Mouse (Mus musculus) CH12.LX (cell line): ENCODE measurements around the gene Gm9964. TPM values are rescaled to one million over a fixed set of nuclear protein-coding genes. Genes with fewer than 3 reads are reported as not detected.
"Not testable (repeated sequence)": the region's sequence is repeated elsewhere in the genome, so short reads cannot be mapped to it uniquely, and the experiment has no call there.

Experiments used
- DNase-seq: peaks from one replicate; pipeline ENCODE4 v3.0.0-alpha.2; 2013; ENCODE audit errors: extremely low read depth
- H3K27ac ChIP-seq: 2 replicates; pipeline ENCODE4 v1.5.1; 2012; ENCODE audit warnings: low read depth, mild to moderate bottlenecking, control low read depth, moderate library complexity; ENCODE audit not compliant: insufficient read depth
- H3K27me3 ChIP-seq: replicated peaks from 2 replicates; pipeline ENCODE3; 2012; ENCODE audit warnings: inconsistent platforms
- H3K36me3 ChIP-seq, 2 experiments: replicated peaks in 1 of 2; 2 replicates each; pipeline versions ENCODE3 to v1.6.1; 2012; ENCODE audit warnings: inconsistent platforms in 1 of 2, low read length in 1 of 2, mild to moderate bottlenecking in 1 of 2, mixed read lengths in 1 of 2, moderate library complexity in 1 of 2; ENCODE audit not compliant: control insufficient read depth in 1 of 2, insufficient read depth in 1 of 2
- H3K4me1 ChIP-seq, 2 experiments: 2 replicates each; pipeline ENCODE4 v1.6.1; 2012; ENCODE audit warnings: inconsistent platforms in 1 of 2, moderate library complexity in 1 of 2; ENCODE audit not compliant: insufficient read depth in 2 of 2, control insufficient read depth in 1 of 2
- H3K4me2 ChIP-seq: 2 replicates; pipeline ENCODE4 v1.6.1; 2012; ENCODE audit warnings: low read depth, mild to moderate bottlenecking, control low read depth; ENCODE audit not compliant: poor library complexity, insufficient read depth, severe bottlenecking
- H3K4me3 ChIP-seq, 3 experiments: fragments of 150-350 bp in 1 of 3; sonication (generic) in 1 of 3; replicated peaks in 1 of 3; 2 replicates each; pipeline versions ENCODE3 to v1.5.1; 2011 to 2012; ENCODE audit warnings: low read depth in 2 of 3, low read length in 2 of 3, mild to moderate bottlenecking in 2 of 3, moderate library complexity in 2 of 3, control low read depth in 1 of 3, improper control_type of control experiment in 1 of 3, inconsistent platforms in 1 of 3, mixed read lengths in 1 of 3; ENCODE audit not compliant: poor library complexity in 1 of 3
- H3K79me2 ChIP-seq: replicated peaks from 2 replicates; pipeline ENCODE4 v1.6.1; 2012; ENCODE audit warnings: mild to moderate bottlenecking, moderate library complexity; ENCODE audit not compliant: control insufficient read depth, poor library complexity, insufficient read depth, severe bottlenecking; ENCODE audit errors: extremely low read depth
- H3K9ac ChIP-seq: 2 replicates; pipeline ENCODE4 v1.6.1; 2012; ENCODE audit warnings: low read depth, mild to moderate bottlenecking, control low read depth, moderate library complexity; ENCODE audit not compliant: insufficient read depth
- H3K9me3 ChIP-seq: replicated peaks from 2 replicates; pipeline ENCODE3; 2012; ENCODE audit warnings: low read length, inconsistent platforms, mixed read lengths
- CTCF ChIP-seq, 2 experiments: IDR thresholded peaks in 1 of 2; conservative IDR thresholded peaks in 1 of 2; 2 replicates each; pipeline ENCODE4 v1.5.1; 2011 to 2012; ENCODE audit warnings: low read depth in 2 of 2, low read length in 2 of 2, improper control_type of control experiment in 1 of 2, inconsistent platforms in 1 of 2, mild to moderate bottlenecking in 1 of 2, moderate library complexity in 1 of 2
- MAX ChIP-seq: IDR thresholded peaks from 2 replicates; pipeline ENCODE4 v1.6.1; 2011; ENCODE audit warnings: low read length, improper control_type of control experiment
- MXI1 ChIP-seq: IDR thresholded peaks from 2 replicates; pipeline ENCODE4 v1.6.1; 2011; ENCODE audit warnings: mild to moderate bottlenecking, low read depth, low read length, improper control_type of control experiment
- NELFE ChIP-seq: IDR thresholded peaks from 2 replicates; pipeline ENCODE4 v1.6.1; 2011; ENCODE audit warnings: low read depth, low read length, improper control_type of control experiment
- NRF1 ChIP-seq: IDR thresholded peaks from 2 replicates; pipeline ENCODE4 v1.6.1; 2014; ENCODE audit warnings: low read depth, mild to moderate bottlenecking, inconsistent platforms, low read length, improper control_type of control experiment, moderate library complexity
- TBP ChIP-seq: conservative IDR thresholded peaks from 2 replicates; pipeline ENCODE4 v1.6.1; 2011; ENCODE audit warnings: low read depth, low read length, improper control_type of control experiment
- ZC3H11A ChIP-seq: IDR thresholded peaks from 2 replicates; pipeline ENCODE4 v1.6.1; 2012; ENCODE audit warnings: low read depth, mild to moderate bottlenecking, inconsistent platforms, low read length, improper control_type of control experiment
- ZMIZ1 ChIP-seq: IDR thresholded peaks from 2 replicates; pipeline ENCODE4 v1.6.1; 2012; ENCODE audit warnings: low read depth, mild to moderate bottlenecking, inconsistent platforms, low read length, improper control_type of control experiment
- ZNF384 ChIP-seq: IDR thresholded peaks from 2 replicates; pipeline ENCODE4 v1.6.1; 2012; ENCODE audit warnings: low read depth, low read length, improper control_type of control experiment, inconsistent platforms
- dilution Hi-C: fragments of 300-500 bp; cut with MboI; formaldehyde crosslinking; loops from 2 replicates; pipeline ENCODE4 v1.14.3; 2020; ENCODE audit warnings: low sequenced_read_pairs; ENCODE audit not compliant: extremely low pct_unique_long_range_greater_than_20kb, extremely low pct_ligation_motif_present
- in situ Hi-C: fragments of 300-500 bp; cut with MboI; formaldehyde crosslinking; loops from 3 replicates; pipeline ENCODE4 v1.14.3; 2019; ENCODE audit warnings: low sequenced_read_pairs, low pct_ligation_motif_present, low pct_unique_long_range_greater_than_20kb, mixed read lengths
- polyA plus RNA-seq: library from polyadenylated mRNA; unstranded; fragments of >175 nt; gene quantifications from 2 replicates; pipeline ENCODE4 v1.2.1, GENCODE M21; 2012; ENCODE audit warnings: low read depth; ENCODE audit not compliant: insufficient read length
- total RNA-seq, 2 experiments: library from RNA; depleted of rRNA; stranded (reverse); fragments of 300-350 nt in 1 of 2; fragments of >200 nt in 1 of 2; gene quantifications; 2 replicates each; pipeline ENCODE4 v1.2.3; 2012 to 2014

Gene Gm9964
- total and polyA plus RNA-seq, 3 experiments: not detected

GRCm38 (mm10) chr11:79264376-79264775 lies 32.3 kb downstream of the Gm9964 start:
- Histone ChIP-seq H3K27ac (no peak overlapping the region), H3K36me3 (no peaks in the 10 kb centered on the region), H3K9ac (no peak overlapping the region), H3K79me2 (no peaks in the 10 kb centered on the region), H3K9me3 (peaks cover 7% of the 10 kb centered on the region), H3K27me3 (no peaks in the 10 kb centered on the region)
- DNase-seq: no peak
- in situ Hi-C loops: no loop called here
- dilution Hi-C loops: no loop called here
- no peak for TF ChIP-seq MXI1
- no peak for TF ChIP-seq ZC3H11A
- no peak for TF ChIP-seq NELFE
- TF ChIP-seq NRF1: no peak
- no peak for TF ChIP-seq TBP
- TF ChIP-seq ZMIZ1: no peak
- TF ChIP-seq, all 38 proteins: peak for 0
- Histone ChIP-seq H3K4me1 (peaks cover 0 to 7% of the 10 kb centered on the region in 2 experiments; a peak in 2 of 4 replicates), H3K4me2 (no peak overlapping the region), H3K4me3 (no peak overlapping the region)

GRCm38 (mm10) chr11:79260126-79260525 lies 36.6 kb downstream of the Gm9964 start:
- H3K27me3 ChIP-seq, H3K4me1 ChIP-seq, H3K4me3 ChIP-seq, H3K36me3 ChIP-seq, H3K4me2 ChIP-seq, in situ Hi-C loops, DNase-seq, H3K27ac ChIP-seq, dilution Hi-C loops, H3K9me3 ChIP-seq, H3K9ac ChIP-seq, H3K79me2 ChIP-seq: not testable (repeated sequence)
- TF ChIP-seq ZNF384: peak; percentile 52

DNA sequence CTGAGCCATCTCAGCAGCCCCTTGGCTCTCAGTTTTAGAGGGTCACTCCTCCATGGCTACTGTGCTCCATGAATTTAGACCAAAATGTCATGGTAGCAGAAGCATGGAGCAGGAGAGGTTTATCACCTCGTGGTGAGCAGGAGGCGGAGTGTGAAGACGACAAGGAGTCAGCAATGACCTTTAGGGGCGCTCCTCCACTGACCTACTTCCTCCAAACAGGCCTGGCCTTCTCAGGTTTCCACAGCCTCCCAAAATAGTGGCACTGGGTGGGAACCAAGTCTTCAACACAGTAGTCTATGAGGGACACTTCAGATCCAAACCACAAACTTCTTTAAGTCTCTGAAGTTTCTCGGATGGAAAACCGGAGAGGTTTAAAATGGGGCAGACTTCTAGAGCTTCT lies 38.0 kb downstream of the Gm9964 start:
- in situ Hi-C loops: loop anchor here (5.0 kb wide), 1 partner anchor 34 kb away; no protein-coding TSS in a partner anchor

More for the DNA sequence above, 38.0 kb downstream of the Gm9964 start:
- H3K79me2 ChIP-seq: peaks cover 6% of the 10 kb centered on the region
- peaks cover 4 to 8% of the 10 kb centered on the region in 2 experiments; a peak in 3 of 4 replicates for H3K4me1 ChIP-seq
- no peak overlapping the region for H3K4me2 ChIP-seq
- no peak overlapping the region for H3K27ac ChIP-seq
- peaks cover 7% of the 10 kb centered on the region for H3K9me3 ChIP-seq
- H3K27me3 ChIP-seq: peaks cover 9% of the 10 kb centered on the region
- H3K9ac ChIP-seq: no peak overlapping the region
- DNase-seq: no peak
- H3K36me3 ChIP-seq: no peaks in the 10 kb centered on the region
- TF ChIP-seq CTCF (conservative IDR thresholded peaks at IDR 0.05 in 1 of 2, IDR thresholded peaks at IDR 0.05 in 1 of 2; ENCODE audit: low read depth in 2 of 2, low read length in 2 of 2): 0 out of 4 replicates have a peak, but pooled peaks of 1 of the 2 experiments have one; percentile 19
- TF ChIP-seq MAX: no peak
- dilution Hi-C loops: no loop called here
- no peak overlapping the region for H3K4me3 ChIP-seq
